Mouse (Mus musculus) lung, embryonic 14.5 days (tissue): Measurements from ENCODE around the gene Hist1h2br. TPM values are rescaled to one million over a fixed set of nuclear protein-coding genes. Genes with fewer than 3 reads are reported as not detected.
A peak's percentile ranks its signal among the peaks of the same experiment; 100 is the strongest.
"Not testable (repeated sequence)": the region's sequence is repeated elsewhere in the genome, so short reads cannot be mapped to it uniquely, and the experiment has no call there.

Experiments
- ATAC-seq: fragments of 200-750 bp; cut with Nextera tagmentation; 2 replicates; pipeline ENCODE4 v1.8.0; 2017; ENCODE audit warnings: mild to moderate bottlenecking, moderate TSS enrichment, moderate library complexity; ENCODE audit not compliant: insufficient read depth
- DNase-seq: peaks from one replicate; pipeline ENCODE4 v3.0.0-alpha.2; 2015
- H3K27ac ChIP-seq: fragments of 300-500 bp; sonication (generic); 2 replicates; pipeline ENCODE4 v1.5.1; 2014; ENCODE audit warnings: low read depth, mild to moderate bottlenecking, moderate library complexity
- H3K27me3 ChIP-seq: fragments of 300-500 bp; sonication (generic); 2 replicates; pipeline ENCODE4 v1.6.1; 2014; ENCODE audit warnings: low read length, control low read depth; ENCODE audit not compliant: insufficient read depth
- H3K36me3 ChIP-seq: fragments of 300-500 bp; sonication (generic); 2 replicates; pipeline ENCODE4 v1.6.1; 2014; ENCODE audit warnings: control low read depth; ENCODE audit not compliant: insufficient read depth
- H3K4me1 ChIP-seq: fragments of 300-500 bp; sonication (generic); 2 replicates; pipeline ENCODE4 v1.6.1; 2014; ENCODE audit warnings: antibody characterized with exemption, control low read depth; ENCODE audit not compliant: insufficient read depth
- H3K4me2 ChIP-seq: fragments of 300-500 bp; sonication (generic); 2 replicates; pipeline ENCODE4 v1.6.1; 2014; ENCODE audit warnings: mild to moderate bottlenecking
- H3K4me3 ChIP-seq: fragments of 300-500 bp; sonication (generic); 2 replicates; pipeline ENCODE4 v1.5.1; 2014; ENCODE audit warnings: low read depth, low read length
- H3K9ac ChIP-seq: fragments of 300-500 bp; sonication (generic); 2 replicates; pipeline ENCODE4 v1.6.1; 2014
- H3K9me3 ChIP-seq: fragments of 300-500 bp; sonication (generic); 2 replicates; pipeline ENCODE4 v1.6.1; 2016; ENCODE audit warnings: low read depth, low read length, control low read depth
- CTCF ChIP-seq: IDR thresholded peaks from 2 replicates; pipeline ENCODE4 v1.5.1; 2016; ENCODE audit warnings: antibody characterized with exemption, low read depth
- WGBS: fragments of 180-500 bp; shearing (Covaris S2); extraction: QIAGEN DNeasy Blood & Tissue Kit; methylation state at CpG from one replicate; pipeline ENCODE4 v1.1.7; 2014; 5-methylcytosine and 5-hydroxymethylcytosine counted together
- polyA plus RNA-seq: library from polyadenylated mRNA; unstranded; fragments of >200 nt; fragmentation: Nextera tagmentation; extraction: Ambion mirVana; gene quantifications from 2 replicates; pipeline ENCODE4 v1.2.1, GENCODE M21; 2014

Hist1h2br gene
- polyA plus RNA-seq, 1 experiment from 2014 or later: 28.5 TPM

DNA sequence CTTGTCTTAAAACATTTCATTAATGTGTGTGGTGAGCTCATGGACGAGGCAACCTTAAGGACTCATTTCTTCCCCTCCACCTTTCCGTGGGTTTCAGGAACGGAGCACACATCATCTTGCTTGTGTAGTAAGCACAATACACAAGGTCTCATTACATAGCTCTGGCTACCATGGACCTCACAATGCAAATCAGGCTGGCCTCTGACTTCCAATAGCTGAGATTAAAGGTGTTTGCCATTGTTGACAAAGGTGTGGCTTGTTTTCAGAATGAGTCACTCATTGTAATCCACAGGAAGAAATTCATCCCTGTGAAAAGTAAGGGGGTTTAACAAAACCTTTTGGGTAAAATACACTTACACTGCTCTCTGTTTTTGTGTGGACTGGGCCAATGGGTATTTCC, 5.0 kb upstream of the Hist1h2br start:
- Histone ChIP-seq H3K4me3 (no peak overlapping the region), H3K4me2 (no peak overlapping the region), H3K4me1 (no peaks in the 10 kb centered on the region), H3K9me3 (no peaks in the 10 kb centered on the region), H3K27ac (no peak overlapping the region), H3K27me3 (no peaks in the 10 kb centered on the region), H3K36me3 (no peaks in the 10 kb centered on the region), H3K9ac (no peak overlapping the region)
- no peak for TF ChIP-seq CTCF
- 67% methylated on average over 3 of the region's 3 CpGs for WGBS
- DNase-seq (no peak), ATAC-seq (no peak)

DNA sequence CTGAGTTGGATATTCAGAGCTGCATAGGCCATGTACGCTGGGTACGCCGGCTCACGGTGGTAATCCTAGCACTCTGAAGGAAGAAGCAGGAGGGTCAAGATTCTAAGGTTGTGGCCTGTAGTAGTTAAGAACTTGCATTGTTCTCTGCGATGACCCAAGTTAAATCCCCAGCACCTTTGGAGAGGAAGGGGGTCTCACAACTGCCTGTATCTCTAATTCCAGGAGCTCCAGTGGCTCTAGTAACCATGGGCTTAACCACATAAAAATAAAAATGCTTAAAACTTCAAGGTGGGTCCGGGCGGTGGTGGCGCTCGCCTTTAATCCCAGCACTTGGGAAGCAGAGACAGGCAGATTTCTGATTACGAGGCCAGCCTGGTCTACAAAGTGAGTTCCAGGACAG, 3.2 kb upstream of the Hist1h2br start:
- peak overlapping the region; percentile 20 for H3K4me2 ChIP-seq
- H3K9me3 ChIP-seq: no peaks in the 10 kb centered on the region
- H3K4me3 ChIP-seq: no peak overlapping the region
- no peaks in the 10 kb centered on the region for H3K4me1 ChIP-seq
- peak overlapping the region; percentile 42 for H3K27ac ChIP-seq
- H3K36me3 ChIP-seq: no peaks in the 10 kb centered on the region
- WGBS: 81% methylated on average over 10 of the region's 10 CpGs
- H3K27me3 ChIP-seq: no peaks in the 10 kb centered on the region
- no peak for TF ChIP-seq CTCF
- no peak for ATAC-seq
- no peak overlapping the region for H3K9ac ChIP-seq
- no peak for DNase-seq

DNA sequence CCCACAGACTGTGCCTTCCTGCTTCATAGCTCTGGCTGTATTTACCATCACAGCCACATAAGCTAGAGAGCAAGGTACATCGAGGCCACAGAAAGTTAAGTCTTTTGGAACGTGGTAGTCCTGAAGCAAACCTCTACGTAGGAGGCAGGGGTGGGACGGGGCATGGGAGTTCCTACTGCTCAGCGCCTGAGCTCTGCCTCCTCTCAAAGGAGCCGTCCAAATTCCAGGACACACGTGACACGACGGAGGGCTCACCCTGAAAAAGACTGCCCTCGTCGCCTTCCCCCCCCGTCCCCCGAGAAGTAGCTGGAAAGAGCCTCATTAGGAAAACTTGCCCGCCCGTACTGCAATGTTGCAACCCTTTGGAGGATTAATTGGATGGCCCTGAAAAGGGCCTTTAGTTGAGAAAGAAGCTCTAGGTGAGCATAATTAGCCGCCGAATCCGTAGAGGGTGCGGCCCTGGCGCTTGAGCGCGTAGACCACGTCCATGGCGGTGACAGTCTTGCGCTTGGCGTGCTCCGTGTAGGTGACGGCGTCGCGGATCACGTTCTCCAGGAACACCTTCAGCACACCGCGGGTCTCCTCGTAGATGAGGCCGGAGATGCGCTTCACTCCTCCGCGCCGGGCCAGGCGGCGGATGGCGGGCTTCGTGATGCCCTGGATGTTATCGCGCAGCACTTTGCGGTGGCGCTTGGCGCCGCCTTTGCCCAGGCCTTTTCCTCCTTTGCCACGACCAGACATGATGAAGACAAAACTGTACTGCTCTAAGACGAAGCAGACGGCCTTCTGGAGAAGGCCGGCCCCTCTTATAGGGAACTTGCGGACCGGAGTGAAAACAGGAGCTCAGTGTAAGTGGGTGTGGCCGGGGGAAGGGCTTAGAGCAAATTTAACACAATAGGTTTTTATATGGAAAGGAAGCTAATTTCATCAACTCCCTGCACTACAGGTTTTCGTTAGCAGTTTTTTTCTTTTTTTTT, 1.8 kb upstream of the Hist1h2br start, which contains the start of gene Hist1h4n:
TSS of gene Hist1h4n (minus strand) at position 779 of the 977 bp plus-strand sequence.
- H3K27me3 ChIP-seq, H3K9ac ChIP-seq, H3K36me3 ChIP-seq, H3K4me1 ChIP-seq, DNase-seq, H3K9me3 ChIP-seq: not testable (repeated sequence)
- H3K4me3 ChIP-seq: peak within 1 kb of the TSS; percentile 19; the same call in 1 of the 2 replicates
- under 1% methylated on average over 22 of the region's 58 CpGs for WGBS
- peak; percentile 82 for ATAC-seq
- H3K27ac ChIP-seq: peak within 1 kb of the TSS; percentile 60; the same call in 1 of the 2 replicates
- peak within 1 kb of the TSS; percentile 43 for H3K4me2 ChIP-seq

DNA sequence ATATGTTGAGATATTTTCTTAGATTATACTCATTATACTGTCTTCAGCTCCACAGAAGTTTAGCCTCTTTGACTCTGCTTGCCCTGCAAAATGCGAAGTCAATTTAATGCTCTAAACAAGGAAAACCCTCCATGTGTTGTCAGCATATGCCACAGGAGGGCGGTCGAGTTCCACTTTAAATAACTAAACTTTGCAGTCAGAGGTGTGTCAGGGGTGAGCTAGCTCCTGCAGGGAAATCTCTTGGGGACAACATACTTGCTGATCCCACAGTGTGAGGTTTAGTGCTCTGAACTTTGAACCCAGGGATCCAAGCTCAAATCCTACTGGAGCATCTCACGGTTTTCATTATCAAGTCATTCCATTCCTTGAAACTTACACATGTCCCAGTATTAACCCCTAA, 7.0 kb downstream of the Hist1h2br start:
- not testable (repeated sequence) for H3K27ac ChIP-seq, H3K9ac ChIP-seq, H3K4me3 ChIP-seq, H3K27me3 ChIP-seq, DNase-seq, H3K4me2 ChIP-seq, H3K36me3 ChIP-seq, H3K4me1 ChIP-seq, H3K9me3 ChIP-seq
- WGBS: no CpG with 5 or more reads among the region's 4 CpGs
- peak; percentile 72; the same call in 1 of the 2 replicates for ATAC-seq

DNA sequence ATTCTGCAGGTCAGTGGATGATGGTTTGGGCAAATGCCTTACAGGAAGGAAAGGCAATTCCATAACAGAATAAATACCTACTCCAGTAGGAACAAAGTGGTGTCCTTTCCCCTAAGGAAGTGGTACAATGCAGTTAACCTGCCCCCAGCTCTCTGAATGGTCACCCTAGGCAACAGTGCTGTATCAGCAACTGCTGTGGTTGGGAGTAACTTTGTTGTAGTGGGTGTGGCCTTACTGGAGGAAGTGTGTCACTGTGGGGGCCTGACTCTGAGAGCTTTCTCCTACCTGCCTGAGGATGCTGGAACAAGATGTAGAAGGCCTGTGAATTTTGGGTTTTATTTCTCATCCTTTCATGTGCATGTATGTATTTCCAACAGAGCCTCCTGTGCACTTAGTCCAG, 12.8 kb downstream of the Hist1h2br start:
- not testable (repeated sequence) for H3K27me3 ChIP-seq, H3K4me1 ChIP-seq, H3K36me3 ChIP-seq, H3K9me3 ChIP-seq, H3K27ac ChIP-seq, H3K4me2 ChIP-seq, ATAC-seq, DNase-seq, H3K9ac ChIP-seq, H3K4me3 ChIP-seq

DNA sequence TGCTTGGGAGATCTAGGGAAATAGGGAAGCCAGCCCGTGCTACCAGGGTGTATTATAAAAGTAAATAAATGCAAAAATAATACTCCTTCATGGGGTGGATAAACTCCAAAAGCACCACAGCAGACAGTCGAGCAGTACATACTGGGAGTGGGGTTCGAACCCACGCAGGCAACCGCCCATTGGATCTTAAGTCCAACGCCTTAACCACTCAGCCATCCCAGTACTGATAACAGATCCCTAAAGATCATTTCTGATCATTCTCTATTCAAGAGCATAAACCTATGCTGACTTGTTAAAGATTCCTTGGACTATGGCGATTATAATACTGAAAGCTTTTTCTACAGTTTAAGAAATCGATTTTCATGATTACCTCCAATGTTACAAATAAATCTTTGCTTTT, 14.3 kb downstream of the Hist1h2br start:
- H3K4me2 ChIP-seq: no peak overlapping the region
- WGBS: 16% methylated on average over 8 of the region's 8 CpGs
- peak; percentile 51 for DNase-seq

DNA sequence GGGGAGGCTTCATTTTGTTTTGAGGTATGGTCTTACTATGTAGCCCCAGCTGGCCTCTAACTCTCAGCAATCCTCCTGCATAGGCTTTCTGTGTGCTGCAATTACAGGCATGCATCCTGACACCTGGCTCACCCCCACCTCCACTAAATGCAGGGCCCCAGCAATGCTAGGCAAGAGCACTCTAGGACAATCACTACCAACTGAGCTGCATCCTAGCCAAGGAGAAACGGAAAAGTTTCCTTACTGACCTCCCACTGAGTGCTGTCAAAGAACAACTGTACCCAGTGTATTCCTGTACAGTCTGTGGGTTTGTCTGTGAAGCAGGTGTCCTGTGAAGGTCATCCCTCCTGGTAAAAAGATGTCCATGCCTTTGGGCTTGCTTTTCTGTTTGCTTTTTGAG, 17.2 kb downstream of the Hist1h2br start:
- not testable (repeated sequence) for H3K9ac ChIP-seq, H3K36me3 ChIP-seq, H3K9me3 ChIP-seq, ATAC-seq, H3K4me1 ChIP-seq, DNase-seq, H3K4me2 ChIP-seq, H3K4me3 ChIP-seq, H3K27ac ChIP-seq, H3K27me3 ChIP-seq
- 52% methylated on average over 1 of the region's 1 CpGs for WGBS

More for the DNA sequence above, 14.3 kb downstream of the Hist1h2br start:
- Histone ChIP-seq H3K9me3 (no peaks in the 10 kb centered on the region), H3K27me3 (no peaks in the 10 kb centered on the region), H3K9ac (no peak overlapping the region), H3K4me1 (no peaks in the 10 kb centered on the region), H3K36me3 (no peaks in the 10 kb centered on the region), H3K4me3 (no peak overlapping the region), H3K27ac (no peak overlapping the region)
- TF ChIP-seq CTCF: no peak
- ATAC-seq: no peak
